Mouse (Mus musculus): ENCODE results near the gene Zfp963.

The Zfp963 gene

DNA sequence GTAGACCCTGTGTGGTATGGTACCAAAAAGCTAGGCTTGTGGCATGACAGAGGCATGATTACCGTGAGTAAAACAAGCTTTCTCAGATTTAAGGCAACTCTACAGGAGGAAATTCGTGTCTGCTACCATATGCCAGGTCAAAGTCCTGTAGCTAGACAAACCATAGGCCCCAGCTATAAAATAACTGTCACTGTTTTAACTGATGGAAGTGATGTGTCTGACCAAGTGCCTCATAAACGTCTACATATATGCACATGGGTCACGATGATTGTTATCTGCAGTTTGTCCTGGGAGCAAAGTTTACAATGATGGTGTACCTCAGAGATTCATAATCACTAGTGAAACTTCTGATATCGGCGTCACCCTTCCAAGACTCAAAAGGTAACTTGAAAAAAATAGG is 9.0 kb downstream of the Zfp963 start:
- in situ Hi-C loops (cut with MboI, MseI): no loop called here

DNA sequence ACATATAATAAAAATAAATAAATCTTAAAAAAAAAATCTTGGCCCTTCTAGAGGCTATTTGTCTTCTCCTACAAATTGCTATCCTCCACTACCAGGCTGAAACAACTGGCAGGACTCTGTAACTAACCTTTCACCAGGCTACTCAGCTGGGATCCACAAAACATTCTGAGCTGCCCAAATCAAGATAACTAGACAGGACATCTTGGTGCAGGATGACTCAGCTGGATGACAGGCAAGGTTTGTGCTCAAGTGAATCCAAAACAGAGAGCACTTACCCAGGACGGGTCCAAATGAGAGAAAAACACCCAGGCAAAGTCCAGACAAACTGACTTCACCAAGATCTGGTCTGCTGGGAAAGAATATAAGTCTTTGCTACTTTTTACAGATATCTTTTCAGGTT is 14.3 kb downstream of the Zfp963 start:
- in situ Hi-C loops (cut with MboI, MseI): no loop called here

DNA sequence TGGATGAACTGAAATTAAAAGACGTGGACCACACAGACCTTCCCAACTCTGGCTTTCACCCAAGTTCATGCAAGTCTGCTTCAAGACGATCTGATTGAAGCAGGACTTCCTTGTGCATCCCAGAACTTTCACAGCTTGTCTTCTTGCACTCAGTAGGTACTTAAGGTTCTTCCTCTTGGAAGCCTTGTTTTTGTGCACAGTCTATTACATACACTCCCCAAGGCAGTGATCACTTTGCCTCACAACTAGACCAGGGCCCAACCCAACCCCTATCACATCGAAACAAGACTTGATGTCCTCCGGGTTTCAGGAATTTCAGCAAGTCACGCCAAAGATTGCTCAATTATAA is 32.6 kb downstream of the Zfp963 start:
- in situ Hi-C loops (cut with MboI, MseI): no loop called here

DNA sequence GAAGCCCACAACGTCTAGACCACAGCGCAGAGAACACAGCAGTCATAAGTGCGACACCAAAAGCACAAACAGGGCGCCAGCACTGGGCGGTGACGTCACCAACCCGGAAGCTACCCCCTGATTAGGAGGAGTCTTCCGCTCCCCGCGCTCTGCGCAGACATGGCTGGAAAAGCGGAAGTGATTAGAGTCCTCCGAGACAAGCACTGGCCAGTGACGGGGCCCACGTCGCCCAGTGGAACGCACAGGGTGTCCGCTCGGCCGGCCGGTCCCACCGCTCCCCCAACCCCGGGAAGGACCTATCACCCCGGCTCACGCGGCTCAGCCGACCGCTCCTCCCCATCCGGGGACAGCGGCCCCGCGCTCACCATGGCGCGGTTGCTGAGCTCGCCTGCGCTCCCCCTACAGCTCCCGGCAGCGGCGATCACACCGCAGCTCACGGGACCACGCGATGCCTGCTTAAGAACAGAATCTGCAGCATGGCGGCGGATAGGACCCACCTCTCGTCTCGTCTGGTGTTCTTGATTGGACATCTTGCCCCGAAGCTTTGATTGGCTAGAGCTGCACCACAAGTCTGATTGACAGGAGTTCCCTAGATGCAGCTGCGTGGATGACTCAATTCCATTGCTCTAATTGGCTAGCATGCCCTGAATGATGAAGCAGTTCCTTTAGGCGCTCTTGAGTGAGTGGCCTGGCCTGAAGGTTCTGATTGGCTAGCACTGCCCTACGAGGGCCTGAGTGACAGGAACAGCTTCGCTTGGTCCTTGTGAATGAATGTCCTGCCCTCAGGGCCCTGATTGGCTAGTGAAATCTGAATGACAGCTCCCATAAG is 33.2 kb downstream of the Zfp963 start:
- in situ Hi-C loops (cut with MboI, MseI): no loop called here

DNA sequence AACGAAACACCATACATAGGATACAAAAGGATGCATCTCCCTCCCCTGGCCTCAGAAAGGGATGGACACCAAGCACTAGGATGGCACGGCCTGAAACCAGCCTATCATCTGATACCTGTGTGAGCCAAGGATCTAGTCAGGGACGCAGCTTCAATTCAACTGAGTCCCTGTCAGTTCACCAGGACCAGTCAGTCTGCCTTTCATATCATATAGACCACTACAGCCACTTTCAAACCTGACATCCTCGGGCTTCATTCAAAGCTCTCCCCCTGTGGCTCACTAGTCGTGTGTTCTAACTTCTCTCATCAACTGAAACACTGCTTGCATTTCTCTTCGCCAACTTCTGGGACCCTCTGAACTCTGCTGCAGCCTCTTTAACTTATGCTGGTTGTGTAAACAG is 34.4 kb downstream of the Zfp963 start:
- in situ Hi-C loops (cut with MboI, MseI): no loop called here

DNA sequence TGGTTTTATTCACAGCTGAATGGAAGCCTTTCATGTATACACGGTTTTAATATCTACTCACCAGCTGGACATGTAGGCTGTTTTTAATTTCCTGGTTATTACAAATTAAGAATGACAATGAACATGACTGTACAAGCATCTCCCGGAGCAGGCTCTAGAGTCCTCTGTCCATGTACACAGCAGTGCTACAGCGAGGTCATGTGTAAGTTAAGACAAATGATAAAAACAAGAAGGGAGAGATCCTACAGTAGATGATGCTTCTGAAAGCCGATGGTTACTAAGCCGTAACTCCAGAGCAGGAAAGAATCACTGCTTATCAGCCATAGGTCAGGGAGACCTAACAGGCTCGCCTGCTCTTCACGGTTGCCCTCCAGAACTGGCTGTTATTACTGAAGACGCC is 36.3 kb downstream of the Zfp963 start:
- in situ Hi-C loops (cut with MboI, MseI): loop anchor here (5.0 kb wide), 1 partner anchor 96 kb away; no protein-coding TSS in a partner anchor

DNA sequence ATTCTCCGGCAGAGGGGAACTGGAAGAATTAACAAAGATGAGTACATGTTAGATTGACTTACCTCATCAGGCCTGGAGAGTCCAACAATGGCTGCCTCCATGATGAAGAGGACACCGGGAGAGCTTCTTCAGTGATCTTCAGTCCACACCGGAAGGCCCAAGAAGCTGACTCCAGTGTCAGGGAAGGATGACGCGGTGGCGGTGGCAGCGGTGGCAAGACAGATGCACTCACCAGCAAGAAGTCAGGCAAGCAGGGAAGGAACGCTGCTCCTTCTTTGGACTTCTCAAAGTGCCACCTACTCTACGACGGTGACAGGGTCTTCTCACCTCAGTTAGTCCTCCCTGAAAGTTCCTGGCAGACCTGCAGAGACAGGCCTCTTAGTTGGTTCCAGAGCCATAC is 39.1 kb downstream of the Zfp963 start, which contains the start of gene Zfp869:
TSS of gene Zfp869 (minus strand) at position 101 of the 400 bp plus-strand sequence.
- in situ Hi-C loops (cut with MboI, MseI): loop anchor here (5.0 kb wide), 1 partner anchor 93 kb away; no protein-coding TSS in a partner anchor

DNA sequence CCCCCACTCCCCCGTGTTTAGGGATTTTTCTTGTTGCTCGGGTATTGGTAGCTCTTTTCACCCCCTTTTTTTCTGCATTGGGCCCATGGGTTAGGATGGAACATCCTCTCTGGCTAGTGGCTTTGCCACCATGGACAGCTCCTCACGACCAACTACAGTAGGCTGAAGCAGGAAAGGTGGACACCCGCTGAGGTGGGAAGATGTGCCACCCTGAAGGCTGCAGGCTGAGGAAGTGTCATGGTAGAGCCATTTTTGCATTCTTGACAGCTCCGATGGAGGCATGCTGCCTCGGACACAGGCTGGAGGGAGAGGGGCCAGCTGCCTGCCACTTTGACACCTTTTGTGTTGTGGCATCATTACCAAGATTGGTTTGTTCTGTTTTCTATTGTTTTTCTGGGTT is 48.0 kb downstream of the Zfp963 start:
- in situ Hi-C loops (cut with MboI, MseI): no loop called here

Measured in T-helper 2 cell (primary cell).